Mouse (Mus musculus) limb, embryonic 14.5 days (tissue): ENCODE data around the gene Frmd4b. TPM values are rescaled to one million over a fixed set of nuclear protein-coding genes. Genes with fewer than 3 reads are reported as not detected.
A peak's percentile ranks its signal among the peaks of the same experiment; 100 is the strongest.

Experiments
- ATAC-seq: fragments of 200-750 bp; cut with Nextera tagmentation; 2 replicates; pipeline ENCODE4 v1.8.0; 2017; ENCODE audit warnings: low read depth, moderate number of reproducible peaks, moderate TSS enrichment; ENCODE audit not compliant: low FRiP score
- DNase-seq: peaks from one replicate; pipeline ENCODE4 v3.0.0-alpha.2; 2015; ENCODE audit warnings: low spot score
- H3K27ac ChIP-seq: fragments of 300-500 bp; sonication (generic); replicated peaks from 2 replicates; pipeline ENCODE4 v1.5.1; 2014; ENCODE audit warnings: low read depth, mild to moderate bottlenecking, low read length, moderate library complexity, mixed read lengths
- H3K27me3 ChIP-seq: fragments of 300-500 bp; sonication (generic); 2 replicates; pipeline ENCODE4 v1.6.1; 2014; ENCODE audit warnings: low read length, mixed read lengths; ENCODE audit not compliant: control insufficient read depth, insufficient read depth
- H3K36me3 ChIP-seq: fragments of 300-500 bp; sonication (generic); 2 replicates; pipeline ENCODE4 v1.6.1; 2014; ENCODE audit warnings: mild to moderate bottlenecking, low read length, moderate library complexity, mixed read lengths; ENCODE audit not compliant: control insufficient read depth, insufficient read depth
- H3K4me1 ChIP-seq: fragments of 300-500 bp; sonication (generic); 2 replicates; pipeline ENCODE4 v1.6.1; 2014; ENCODE audit warnings: antibody characterized with exemption, low read length, mixed read lengths; ENCODE audit not compliant: control insufficient read depth, insufficient read depth
- H3K4me2 ChIP-seq: fragments of 300-500 bp; sonication (generic); replicated peaks from 2 replicates; pipeline ENCODE4 v1.6.1; 2014; ENCODE audit warnings: low read depth, mild to moderate bottlenecking, low read length, moderate library complexity; ENCODE audit not compliant: severe bottlenecking
- H3K4me3 ChIP-seq: fragments of 300-500 bp; sonication (generic); replicated peaks from 2 replicates; pipeline ENCODE4 v1.5.1; 2014; ENCODE audit warnings: low read length
- H3K9ac ChIP-seq: fragments of 300-500 bp; sonication (generic); 2 replicates; pipeline ENCODE4 v1.6.1; 2014; ENCODE audit warnings: mild to moderate bottlenecking, low read depth, low read length, moderate library complexity; ENCODE audit not compliant: severe bottlenecking
- H3K9me3 ChIP-seq: fragments of 300-500 bp; sonication (generic); 2 replicates; pipeline ENCODE4 v1.6.1; 2016; ENCODE audit warnings: low read length; ENCODE audit not compliant: control insufficient read depth
- POLR2A ChIP-seq: fragments of 200-500 bp; IDR thresholded peaks from 2 replicates; pipeline ENCODE4 v1.8.0; 2012; ENCODE audit warnings: inconsistent platforms, mild to moderate bottlenecking, moderate library complexity, borderline replicate concordance; ENCODE audit not compliant: insufficient read depth, insufficient read length; ENCODE audit errors: extremely low read depth
- WGBS: fragments of 180-500 bp; shearing (Covaris S2); extraction: QIAGEN DNeasy Blood & Tissue Kit; methylation state at CpG from one replicate; pipeline ENCODE4 v1.1.7; 2014; 5-methylcytosine and 5-hydroxymethylcytosine counted together
- polyA plus RNA-seq, 2 experiments: library from polyadenylated mRNA; depleted of rRNA in 1 of 2; stranded (reverse) in 1 of 2; unstranded in 1 of 2; fragments of >200 nt; fragmentation: Nextera tagmentation in 1 of 2; extraction: Ambion mirVana in 1 of 2; gene quantifications; 2 replicates each; pipeline versions ENCODE4 v1.2.1 to v1.2.3; 2012 to 2014

The Frmd4b gene
- polyA plus RNA-seq, 2 experiments, result 13.9 to 14.1 TPM

DNA sequence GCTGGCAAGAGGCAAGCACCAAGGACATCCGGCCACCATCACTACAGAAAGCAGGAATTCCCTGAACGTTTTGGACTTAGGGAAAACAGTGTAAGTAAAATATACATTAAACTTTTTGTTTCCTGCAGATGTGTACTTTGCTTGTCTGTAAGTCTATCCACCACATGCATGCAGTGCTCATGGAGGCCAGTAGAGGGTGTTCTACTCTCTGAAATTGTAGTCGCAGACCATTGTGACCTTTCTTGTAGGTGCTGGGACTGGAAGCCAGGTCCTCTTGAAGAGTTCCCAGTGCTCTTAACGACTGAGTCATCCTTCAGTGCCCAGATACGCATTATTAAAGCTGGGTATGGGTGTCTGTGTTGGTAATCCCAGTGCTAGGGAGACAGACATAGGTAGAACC lies 126.3 kb downstream of the Frmd4b start:
- H3K9ac ChIP-seq, result no peak overlapping the region
- H3K4me1 ChIP-seq, result peaks cover 20% of the 10 kb centered on the region; the same call in 1 of the 2 replicates
- TF ChIP-seq POLR2A, result no peak
- H3K36me3 ChIP-seq, result no peaks in the 10 kb centered on the region
- H3K27ac ChIP-seq, result no peak overlapping the region
- no peaks in the 10 kb centered on the region for H3K9me3 ChIP-seq
- H3K4me3 ChIP-seq, result no peak overlapping the region
- WGBS, result 91% methylated on average over 5 of the region's 5 CpGs
- H3K27me3 ChIP-seq, result peaks cover 10% of the 10 kb centered on the region; the same call in 1 of the 2 replicates
- no peak overlapping the region for H3K4me2 ChIP-seq
- ATAC-seq (no peak), DNase-seq (no peak)

DNA sequence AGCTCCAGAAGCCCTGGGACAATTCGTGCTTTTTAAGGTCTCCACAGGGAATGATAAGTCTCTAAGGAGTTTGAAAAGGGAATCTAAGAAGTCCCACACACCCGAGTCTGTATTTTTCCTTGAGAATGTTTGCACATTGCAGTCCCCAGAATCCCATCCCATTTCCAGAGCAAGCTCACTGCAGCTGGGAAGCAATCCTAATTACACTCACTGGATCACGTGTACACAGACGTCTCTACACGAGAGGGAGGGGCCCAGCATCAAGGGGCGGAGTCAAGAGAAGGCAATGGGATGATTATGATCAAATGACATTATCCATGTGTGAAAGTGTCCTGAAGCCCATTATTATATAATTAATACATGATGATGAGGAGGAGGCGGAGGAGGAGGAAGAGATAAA lies 128.5 kb downstream of the Frmd4b start:
- WGBS, result 33% methylated on average over 7 of the region's 7 CpGs
- DNase-seq (no peak), ATAC-seq (no peak)
- no peak overlapping the region for H3K9ac ChIP-seq
- no peaks in the 10 kb centered on the region for H3K36me3 ChIP-seq
- H3K27ac ChIP-seq, result no peak overlapping the region
- H3K4me3 ChIP-seq, result no peak overlapping the region
- H3K9me3 ChIP-seq, result no peaks in the 10 kb centered on the region
- TF ChIP-seq POLR2A, result no peak
- peaks cover 20% of the 10 kb centered on the region; the same call in 1 of the 2 replicates for H3K4me1 ChIP-seq
- no peak overlapping the region for H3K4me2 ChIP-seq
- peaks cover 10% of the 10 kb centered on the region; the same call in 1 of the 2 replicates for H3K27me3 ChIP-seq

DNA sequence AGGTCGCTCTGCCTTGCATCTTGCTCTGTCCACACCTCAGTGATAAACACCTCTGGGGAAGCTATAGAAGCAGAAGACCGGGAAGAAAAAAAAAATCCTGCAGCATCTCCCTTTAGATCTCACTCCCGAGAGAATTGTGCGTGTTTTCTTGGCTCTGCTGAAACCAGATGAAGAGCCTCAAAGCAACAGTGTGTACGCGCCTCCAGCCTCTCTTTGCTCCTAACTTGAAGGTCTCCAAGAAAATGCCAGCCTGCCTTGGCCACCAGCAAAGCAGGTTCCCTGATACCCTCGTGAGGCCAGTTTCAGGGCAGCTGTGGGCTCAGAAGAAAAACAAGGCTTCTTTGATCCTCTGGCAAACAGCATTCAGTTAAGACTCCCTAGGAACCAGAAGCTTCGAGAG lies 129.1 kb downstream of the Frmd4b start:
- no peak for TF ChIP-seq POLR2A
- ATAC-seq (no peak), DNase-seq (no peak)
- Histone ChIP-seq H3K9me3 (no peaks in the 10 kb centered on the region), H3K4me2 (peak overlapping the region; percentile 98), H3K27me3 (peaks cover 10% of the 10 kb centered on the region; the same call in 1 of the 2 replicates), H3K4me1 (peaks cover 20% of the 10 kb centered on the region; the same call in 1 of the 2 replicates), H3K27ac (no peak overlapping the region), H3K4me3 (peak overlapping the region; percentile 46; the same call in 1 of the 2 replicates), H3K9ac (no peak overlapping the region), H3K36me3 (no peaks in the 10 kb centered on the region)
- WGBS, result 20% methylated on average over 8 of the region's 8 CpGs

DNA sequence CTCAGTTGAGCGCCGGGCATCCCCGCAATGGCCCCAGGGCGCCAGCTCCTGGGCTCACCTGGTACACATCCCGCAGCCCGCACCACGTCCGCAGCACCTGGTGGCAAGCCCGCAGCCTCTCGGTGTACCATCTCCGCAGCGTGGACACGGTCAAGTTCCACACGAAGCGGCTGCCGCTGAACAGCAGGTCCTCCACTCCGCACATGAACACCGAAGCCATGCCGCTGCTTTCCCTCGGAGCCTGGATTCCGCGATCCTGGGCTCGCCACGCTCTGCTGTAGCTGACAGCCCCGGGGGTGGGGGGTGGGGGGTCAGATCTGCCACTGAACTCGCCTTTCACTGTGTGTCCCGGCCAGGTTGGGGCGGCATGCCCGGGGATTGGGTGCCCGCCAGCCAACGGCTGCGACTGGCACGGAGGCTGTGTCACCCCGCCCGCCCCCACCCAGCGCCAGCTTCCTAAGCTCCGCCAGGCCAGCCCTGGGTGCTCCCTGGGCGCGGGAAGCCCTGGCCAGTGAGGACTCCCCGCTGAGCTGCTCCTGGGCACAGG lies 129.7 kb downstream of the Frmd4b start:
- H3K4me3 ChIP-seq, result peak overlapping the region; percentile 46
- under 1% methylated on average over 37 of the region's 40 CpGs for whole genome bisulfite sequencing
- H3K4me2 ChIP-seq, result peak overlapping the region; percentile 98
- no peak overlapping the region for H3K27ac ChIP-seq
- peaks cover 10% of the 10 kb centered on the region; the same call in 1 of the 2 replicates for H3K27me3 ChIP-seq
- ATAC-seq, result no peak
- DNase-seq, result no peak
- peaks cover 20% of the 10 kb centered on the region; the same call in 1 of the 2 replicates for H3K4me1 ChIP-seq
- no peaks in the 10 kb centered on the region for H3K9me3 ChIP-seq
- H3K9ac ChIP-seq, result peak overlapping the region; percentile 55
- no peak for TF ChIP-seq POLR2A
- H3K36me3 ChIP-seq, result no peaks in the 10 kb centered on the region

DNA sequence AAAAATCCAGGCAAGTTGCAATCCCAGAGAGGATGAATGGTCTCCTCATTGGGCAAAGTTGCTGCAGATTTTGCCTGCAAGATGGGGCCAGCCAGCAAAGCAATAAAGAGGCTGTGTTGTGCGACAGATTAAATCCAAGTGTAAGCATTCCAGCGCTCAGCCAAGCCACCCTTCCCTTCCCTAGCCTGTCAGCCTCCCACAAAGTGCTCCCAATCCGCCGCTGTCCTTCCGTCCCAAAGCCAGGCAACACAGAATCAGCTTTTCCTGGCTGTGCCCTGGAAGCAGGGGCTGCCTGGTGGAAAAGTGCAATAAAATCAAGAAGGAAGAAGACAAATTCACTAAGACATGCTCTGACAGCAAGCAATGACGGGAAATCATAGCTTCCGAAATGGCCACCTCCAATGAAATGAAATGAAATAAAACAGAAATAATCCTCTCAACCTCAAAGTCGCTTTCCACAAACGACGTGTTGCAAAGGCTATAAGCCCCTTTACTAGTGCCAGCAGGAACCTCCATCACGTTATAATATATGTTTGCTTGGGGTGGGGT lies 130.5 kb downstream of the Frmd4b start:
- ATAC-seq (no peak), DNase-seq (no peak)
- Histone ChIP-seq H3K9me3 (no peaks in the 10 kb centered on the region), H3K4me3 (peak overlapping the region; percentile 46), H3K27me3 (peaks cover 10% of the 10 kb centered on the region; the same call in 1 of the 2 replicates), H3K9ac (no peak overlapping the region), H3K4me2 (peak overlapping the region; percentile 98), H3K36me3 (no peaks in the 10 kb centered on the region), H3K27ac (no peak overlapping the region), H3K4me1 (peaks cover 20% of the 10 kb centered on the region; the same call in 1 of the 2 replicates)
- TF ChIP-seq POLR2A, result no peak
- 12% methylated on average over 11 of the region's 11 CpGs for WGBS
